Mouse (Mus musculus) stomach, embryonic 15.5 days (tissue): ENCODE measurements around the gene Kifc5b. TPM values are rescaled to one million over a fixed set of nuclear protein-coding genes. Genes with fewer than 3 reads are reported as not detected.
A peak's percentile ranks its signal among the peaks of the same experiment; 100 is the strongest.

Experiments
- ATAC-seq: fragments of 200-750 bp; cut with Nextera tagmentation; 2 replicates; pipeline ENCODE4 v1.8.0; 2017; ENCODE audit warnings: low read depth, moderate number of reproducible peaks, moderate TSS enrichment; ENCODE audit not compliant: insufficient read depth, low FRiP score
- H3K27ac ChIP-seq: fragments of 300-500 bp; sonication (generic); 2 replicates; pipeline ENCODE4 v1.5.1; 2015; ENCODE audit warnings: mild to moderate bottlenecking, inconsistent platforms
- H3K27me3 ChIP-seq: fragments of 300-500 bp; sonication (generic); replicated peaks from 2 replicates; pipeline ENCODE4 v1.6.1; 2015; ENCODE audit warnings: inconsistent platforms
- H3K36me3 ChIP-seq: fragments of 300-500 bp; sonication (generic); 2 replicates; pipeline ENCODE4 v1.6.1; 2015; ENCODE audit warnings: inconsistent platforms
- H3K4me1 ChIP-seq: fragments of 300-500 bp; sonication (generic); 2 replicates; pipeline ENCODE4 v1.6.1; 2015; ENCODE audit warnings: inconsistent platforms
- H3K4me2 ChIP-seq: fragments of 300-500 bp; sonication (generic); 2 replicates; pipeline ENCODE4 v1.6.1; 2015; ENCODE audit warnings: mild to moderate bottlenecking, inconsistent platforms
- H3K4me3 ChIP-seq: fragments of 300-500 bp; sonication (generic); replicated peaks from 2 replicates; pipeline ENCODE4 v1.5.1; 2015; ENCODE audit warnings: inconsistent platforms
- H3K9ac ChIP-seq: fragments of 300-500 bp; sonication (generic); 2 replicates; pipeline ENCODE4 v1.6.1; 2015; ENCODE audit warnings: inconsistent platforms
- H3K9me3 ChIP-seq: fragments of 300-500 bp; sonication (generic); 2 replicates; pipeline ENCODE4 v1.6.1; 2016; ENCODE audit warnings: inconsistent platforms
- WGBS: fragments of 180-500 bp; shearing (Covaris S2); methylation state at CpG from one replicate; pipeline ENCODE4 v1.1.7; 2015; 5-methylcytosine and 5-hydroxymethylcytosine counted together
- polyA plus RNA-seq: library from polyadenylated mRNA; unstranded; fragments of >200 nt; fragmentation: Nextera tagmentation; extraction: Ambion mirVana; gene quantifications from 2 replicates; pipeline ENCODE4 v1.2.1, GENCODE M21; 2015

Gene Kifc5b
- polyA plus RNA-seq: 6.1 and 7.6 TPM in 2 replicates

DNA sequence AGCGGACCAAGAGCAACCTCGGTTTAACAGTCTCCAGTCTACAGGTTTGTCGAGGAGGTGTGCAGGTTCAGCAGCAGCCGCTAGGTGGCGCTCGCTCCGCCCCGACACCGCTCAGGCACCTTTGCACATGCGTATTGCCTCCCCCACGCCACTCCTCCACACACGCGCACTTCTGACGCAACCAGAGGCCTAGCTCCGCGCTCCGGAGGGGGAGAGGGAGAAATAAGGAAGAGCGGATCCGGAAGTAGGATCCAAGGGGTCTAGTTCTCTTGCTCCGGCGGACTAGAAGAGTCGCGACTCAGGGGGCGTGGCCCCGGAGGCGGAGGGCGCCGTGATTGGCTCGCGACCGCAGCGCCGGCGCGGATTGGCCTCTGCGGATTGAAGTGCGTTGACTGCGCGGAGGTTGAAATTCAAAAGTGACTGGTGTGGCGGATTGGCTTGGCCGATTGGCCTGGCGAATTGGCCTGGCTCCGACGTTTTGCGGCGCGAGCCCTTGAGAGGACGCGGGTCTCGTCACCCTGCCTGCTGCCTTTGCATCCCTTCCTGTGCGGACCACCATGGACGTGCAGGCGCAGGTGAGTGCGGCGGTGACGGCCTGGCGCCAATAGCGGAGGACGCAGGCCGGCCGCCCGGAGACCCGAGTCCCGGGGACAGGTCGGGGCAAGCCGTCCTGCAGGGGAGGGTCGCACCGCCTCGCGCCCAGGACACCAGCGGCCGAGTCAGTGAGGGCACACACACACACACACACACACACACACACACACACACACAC lies at the start of gene Kifc5b:
Kifc5b (plus strand) TSS at position 381 of the 772 bp plus-strand sequence.
- Histone ChIP-seq H3K9me3 (no peaks in the 10 kb centered on the region), H3K4me3 (peak within 1 kb of the TSS; percentile 79), H3K9ac (peak within 1 kb of the TSS; percentile 55), H3K27ac (peak within 1 kb of the TSS; percentile 74), H3K4me1 (peaks cover 4% of the 10 kb centered on the region; the same call in 1 of the 2 replicates), H3K27me3 (no peaks in the 10 kb centered on the region), H3K4me2 (peak within 1 kb of the TSS; percentile 62), H3K36me3 (peaks cover 10% of the 10 kb centered on the region; the same call in 1 of the 2 replicates)
- WGBS: under 1% methylated on average over 65 of the region's 72 CpGs
- peak; percentile 98 for ATAC-seq

DNA sequence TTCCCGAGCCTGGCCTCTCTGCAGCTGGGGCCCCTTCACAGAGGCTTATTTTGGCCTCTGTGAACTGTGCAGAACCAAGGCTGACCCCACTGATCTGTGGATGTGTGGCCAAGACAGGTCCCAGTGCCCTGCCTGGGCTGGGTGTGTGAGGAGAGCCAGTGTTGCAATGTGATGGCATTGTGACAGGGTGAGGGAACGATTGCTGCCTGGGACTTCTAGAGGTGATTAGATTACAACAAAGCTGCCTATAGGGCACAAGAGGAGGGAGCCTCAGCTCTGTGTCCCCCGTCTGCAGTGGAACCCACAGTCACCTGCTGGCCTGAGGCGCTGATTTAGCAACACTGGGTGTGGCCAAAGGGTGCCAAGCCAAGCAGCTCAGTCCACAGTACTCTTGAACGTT lies 48.1 kb upstream of the Kifc5b start:
- Histone ChIP-seq H3K27me3 (no peaks in the 10 kb centered on the region), H3K4me2 (no peak overlapping the region), H3K9ac (no peak overlapping the region), H3K36me3 (no peaks in the 10 kb centered on the region), H3K4me1 (no peaks in the 10 kb centered on the region), H3K27ac (no peak overlapping the region), H3K9me3 (no peaks in the 10 kb centered on the region), H3K4me3 (no peak overlapping the region)
- 34% methylated on average over 5 of the region's 5 CpGs for whole genome bisulfite sequencing
- no peak for ATAC-seq

DNA sequence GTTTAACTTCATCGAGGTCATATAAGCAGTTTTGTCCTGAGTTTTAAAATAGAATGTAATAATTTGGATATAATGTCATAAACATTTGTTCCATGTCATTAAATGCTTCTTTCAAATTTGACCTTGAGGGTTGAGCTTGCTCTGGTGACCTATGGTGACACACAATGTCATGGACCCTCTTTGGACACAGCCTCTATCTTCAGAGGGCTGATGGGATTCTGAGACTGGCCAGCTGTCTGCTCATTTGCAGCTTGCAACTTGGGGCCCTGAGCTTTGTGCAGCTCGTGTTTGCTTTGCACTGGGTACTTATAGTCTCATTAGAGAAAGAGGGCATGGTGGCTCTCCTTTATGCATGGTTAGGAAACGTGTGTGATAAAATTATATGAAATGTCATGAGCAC lies 44.0 kb upstream of the Kifc5b start:
- Histone ChIP-seq H3K4me1 (no peaks in the 10 kb centered on the region), H3K36me3 (no peaks in the 10 kb centered on the region)

DNA sequence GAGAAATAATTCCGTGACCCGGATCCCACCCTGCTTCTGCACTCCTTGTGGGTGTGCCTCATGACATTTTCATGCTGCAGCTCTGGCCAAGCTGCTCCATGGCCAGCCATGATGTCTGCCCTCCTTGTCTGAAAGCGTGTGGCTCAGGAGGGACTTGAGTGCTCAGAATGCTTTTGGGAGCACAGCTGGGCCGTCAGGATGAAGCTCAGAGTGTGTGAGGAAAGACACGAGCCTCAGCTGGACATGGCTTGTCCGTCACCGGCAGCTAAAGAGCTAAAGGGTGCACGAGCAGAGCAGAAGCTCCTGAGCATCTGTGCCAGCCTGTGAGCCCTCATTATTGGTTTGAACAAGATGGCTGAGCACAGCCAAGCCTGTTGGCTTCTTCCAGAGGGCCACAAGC lies 43.4 kb upstream of the Kifc5b start:
- no peak overlapping the region for H3K4me3 ChIP-seq
- H3K4me1 ChIP-seq: no peaks in the 10 kb centered on the region
- no peaks in the 10 kb centered on the region for H3K27me3 ChIP-seq
- WGBS: 71% methylated on average over 8 of the region's 8 CpGs
- no peak overlapping the region for H3K4me2 ChIP-seq
- no peak overlapping the region for H3K9ac ChIP-seq
- no peaks in the 10 kb centered on the region for H3K9me3 ChIP-seq
- no peaks in the 10 kb centered on the region for H3K36me3 ChIP-seq
- no peak for ATAC-seq
- no peak overlapping the region for H3K27ac ChIP-seq

More for the DNA sequence above, 44.0 kb upstream of the Kifc5b start:
- no peak overlapping the region for H3K4me3 ChIP-seq
- 53% methylated on average over 3 of the region's 3 CpGs for WGBS
- H3K4me2 ChIP-seq: no peak overlapping the region
- H3K27ac ChIP-seq: no peak overlapping the region
- no peak overlapping the region for H3K9ac ChIP-seq
- no peak for ATAC-seq
- no peaks in the 10 kb centered on the region for H3K9me3 ChIP-seq
- H3K27me3 ChIP-seq: no peaks in the 10 kb centered on the region

DNA sequence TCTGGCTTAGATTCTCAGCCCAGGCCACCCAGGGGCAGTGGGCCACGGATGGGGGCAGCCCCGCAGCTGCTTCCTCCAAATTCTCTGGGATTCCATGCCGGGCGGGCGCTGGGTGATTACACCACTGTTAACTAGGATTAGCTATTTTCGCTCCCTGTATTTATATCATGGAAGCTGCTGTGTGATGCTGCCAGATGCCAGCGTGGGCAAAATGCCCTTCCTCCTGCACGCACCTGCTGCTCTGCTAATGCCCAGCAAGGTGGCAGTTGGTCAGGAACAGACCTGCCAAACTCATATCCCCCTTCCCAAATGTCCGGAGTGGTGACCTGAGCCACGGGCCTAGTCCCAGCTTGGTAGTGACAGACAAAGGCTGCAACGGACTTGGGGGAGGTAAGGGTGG lies 42.3 kb upstream of the Kifc5b start:
- 75% methylated on average over 11 of the region's 11 CpGs for WGBS
- no peak overlapping the region for H3K27ac ChIP-seq
- no peak overlapping the region for H3K4me2 ChIP-seq
- no peaks in the 10 kb centered on the region for H3K27me3 ChIP-seq
- H3K36me3 ChIP-seq: no peaks in the 10 kb centered on the region
- H3K4me1 ChIP-seq: no peaks in the 10 kb centered on the region
- no peak for ATAC-seq
- no peak overlapping the region for H3K9ac ChIP-seq
- no peak overlapping the region for H3K4me3 ChIP-seq
- H3K9me3 ChIP-seq: no peaks in the 10 kb centered on the region

DNA sequence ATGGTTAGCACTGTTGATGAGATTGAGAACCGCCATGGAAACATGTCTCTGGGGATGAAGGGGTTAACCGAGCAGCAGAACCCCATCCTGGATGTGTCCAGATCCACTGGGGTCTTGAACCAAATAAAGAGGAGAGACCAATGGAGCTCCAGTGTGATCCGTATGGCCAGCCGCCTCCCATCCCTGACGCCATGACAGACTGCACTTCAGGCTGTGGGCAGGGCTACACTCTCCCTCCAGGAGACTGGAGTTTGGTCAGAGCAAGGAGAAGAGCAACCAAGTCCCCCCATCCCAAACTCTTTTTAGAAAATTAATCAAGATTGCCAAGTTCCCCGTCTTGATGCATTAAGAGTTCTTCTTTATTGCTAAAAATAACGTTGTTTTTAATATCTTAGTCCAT lies 39.0 kb upstream of the Kifc5b start:
- Histone ChIP-seq H3K4me3 (no peak overlapping the region), H3K36me3 (no peaks in the 10 kb centered on the region), H3K27ac (no peak overlapping the region), H3K27me3 (no peaks in the 10 kb centered on the region), H3K4me2 (no peak overlapping the region), H3K9me3 (no peaks in the 10 kb centered on the region), H3K9ac (no peak overlapping the region), H3K4me1 (no peaks in the 10 kb centered on the region)
- ATAC-seq: no peak
- WGBS: 72% methylated on average over 7 of the region's 7 CpGs

DNA sequence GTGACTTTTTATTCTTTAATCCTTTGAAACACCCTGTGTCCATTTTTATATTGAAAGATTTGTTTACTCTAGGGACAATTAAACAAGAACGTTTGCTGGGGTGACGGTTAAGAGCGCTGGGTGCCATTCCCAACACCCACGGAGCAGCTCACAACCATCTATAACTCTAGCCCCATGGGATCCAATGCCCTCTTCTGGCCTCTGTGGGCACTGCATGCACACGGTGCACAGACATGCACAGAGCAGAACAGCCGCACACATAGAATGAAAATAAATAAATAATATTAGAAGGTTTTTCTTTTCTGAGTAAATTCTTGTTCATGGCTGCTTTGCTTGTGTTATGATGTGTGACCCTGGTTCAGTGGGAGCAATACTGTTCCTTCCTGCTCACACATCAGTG lies 37.7 kb upstream of the Kifc5b start:
- peaks cover 2% of the 10 kb centered on the region; the same call in 1 of the 2 replicates for H3K4me1 ChIP-seq
- no peak overlapping the region for H3K4me2 ChIP-seq
- no peak for ATAC-seq
- 81% methylated on average over 6 of the region's 6 CpGs for WGBS
- H3K36me3 ChIP-seq: no peaks in the 10 kb centered on the region
- no peaks in the 10 kb centered on the region for H3K9me3 ChIP-seq
- no peak overlapping the region for H3K4me3 ChIP-seq
- H3K27ac ChIP-seq: no peak overlapping the region
- no peak overlapping the region for H3K9ac ChIP-seq
- no peaks in the 10 kb centered on the region for H3K27me3 ChIP-seq

DNA sequence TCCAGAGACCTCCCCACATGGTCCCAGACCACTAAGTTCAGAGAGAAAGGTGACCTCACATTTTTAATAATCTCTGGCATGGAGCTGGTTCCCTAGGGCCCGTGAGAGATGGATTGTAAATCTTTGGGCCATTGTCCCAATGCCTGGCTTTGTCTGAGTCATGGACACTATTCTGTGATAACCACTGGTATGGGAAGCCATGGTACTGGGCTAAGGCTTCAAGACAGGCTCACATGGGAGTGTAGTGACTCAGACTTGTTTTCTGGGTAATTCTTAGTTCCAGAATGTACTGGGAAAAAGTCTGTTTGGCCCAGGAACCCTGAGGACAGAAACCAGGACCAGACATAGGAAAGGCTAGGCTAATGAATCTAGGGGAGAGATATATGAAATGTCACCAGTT lies 34.2 kb upstream of the Kifc5b start:
- no peak for ATAC-seq
- H3K27me3 ChIP-seq: 0 out of 2 replicates have a peak, but pooled peaks cover 3% of the 10 kb centered on the region
- H3K27ac ChIP-seq: no peak overlapping the region
- H3K4me3 ChIP-seq: no peak overlapping the region
- H3K36me3 ChIP-seq: no peaks in the 10 kb centered on the region
- no peak overlapping the region for H3K9ac ChIP-seq
- no peak overlapping the region for H3K4me2 ChIP-seq
- 81% methylated on average over 1 of the region's 1 CpGs for WGBS
- H3K9me3 ChIP-seq: no peaks in the 10 kb centered on the region
- peaks cover 21% of the 10 kb centered on the region for H3K4me1 ChIP-seq

DNA sequence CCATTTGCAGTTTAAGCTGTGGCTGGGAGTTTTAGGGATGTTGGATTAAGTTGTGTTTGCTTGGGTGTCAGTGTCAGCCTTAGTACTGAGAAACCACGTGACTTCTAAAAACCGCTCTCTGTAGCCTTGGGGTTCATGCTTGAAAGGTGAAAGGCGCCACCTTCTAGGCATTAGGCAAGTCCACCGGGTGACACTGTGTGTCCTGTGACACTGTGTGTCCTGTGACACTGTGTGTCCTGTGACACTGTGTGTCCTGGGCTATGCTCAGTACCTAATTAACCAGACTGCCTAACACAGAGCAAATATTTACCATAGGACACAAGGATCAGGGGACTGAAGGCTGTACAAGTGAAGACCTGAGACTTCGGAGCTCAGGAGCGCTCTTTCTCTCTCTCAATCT lies 33.3 kb upstream of the Kifc5b start:
- Histone ChIP-seq H3K4me3 (no peak overlapping the region), H3K27ac (no peak overlapping the region), H3K27me3 (0 out of 2 replicates have a peak, but pooled peaks cover 3% of the 10 kb centered on the region), H3K9me3 (no peaks in the 10 kb centered on the region), H3K4me1 (peaks cover 21% of the 10 kb centered on the region), H3K4me2 (no peak overlapping the region), H3K9ac (no peak overlapping the region), H3K36me3 (no peaks in the 10 kb centered on the region)
- 61% methylated on average over 6 of the region's 6 CpGs for WGBS
- no peak for ATAC-seq

DNA sequence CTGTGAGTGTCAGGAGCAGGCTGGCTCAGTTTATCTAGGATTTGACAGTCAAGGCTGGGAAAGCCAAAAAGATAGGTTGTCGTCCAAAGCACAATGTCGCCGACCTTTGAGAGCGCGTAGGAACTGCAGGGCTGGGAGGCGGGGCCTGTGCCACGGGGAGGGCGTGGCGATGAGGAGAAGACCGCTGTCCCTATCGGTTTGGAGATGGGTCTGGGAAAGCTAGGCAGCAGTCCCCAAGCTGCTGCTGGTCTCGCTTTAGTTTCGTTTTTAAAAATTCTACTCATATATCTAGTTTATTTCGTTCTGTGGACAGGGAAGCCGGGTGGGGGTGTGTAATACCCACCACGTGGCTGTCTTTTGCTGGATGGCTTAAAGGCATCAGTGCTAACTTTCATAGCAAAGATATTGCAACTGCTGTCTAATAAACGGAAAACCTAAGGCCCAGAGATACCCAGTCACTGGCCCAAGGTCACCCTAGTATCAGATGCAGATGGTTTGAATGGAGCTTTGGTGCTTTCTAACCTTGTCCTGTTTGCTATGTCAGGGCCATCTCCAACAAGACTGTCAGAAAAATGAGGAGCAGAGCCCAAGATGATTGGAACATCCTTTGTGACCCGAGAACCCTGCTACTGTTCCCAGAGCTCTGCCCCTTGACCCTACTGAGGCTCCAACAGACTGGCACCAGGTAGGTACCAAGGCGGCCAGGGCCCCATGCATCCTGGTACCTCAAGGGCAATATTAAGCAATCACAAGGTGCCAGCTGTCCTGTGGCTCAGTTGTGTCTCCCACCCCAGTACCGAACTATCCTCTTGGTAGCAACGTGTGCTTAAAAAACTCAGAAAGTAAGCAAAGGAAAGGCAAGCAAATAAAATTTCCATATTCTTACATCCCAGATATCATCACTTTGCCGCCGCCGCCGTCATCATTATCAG lies 31.6 kb upstream of the Kifc5b start:
- peak overlapping the region; percentile 33; the same call in 1 of the 2 replicates for H3K27ac ChIP-seq
- WGBS: 17% methylated on average over 25 of the region's 25 CpGs
- H3K9me3 ChIP-seq: no peaks in the 10 kb centered on the region
- 0 out of 2 replicates have a peak, but pooled peaks cover 3% of the 10 kb centered on the region for H3K27me3 ChIP-seq
- peak overlapping the region; percentile 44 for H3K4me3 ChIP-seq
- H3K4me1 ChIP-seq: peaks cover 21% of the 10 kb centered on the region
- H3K9ac ChIP-seq: peak overlapping the region; percentile 35; the same call in 1 of the 2 replicates
- ATAC-seq: peak; percentile 67; the same call in 1 of the 2 replicates
- peak overlapping the region; percentile 76 for H3K4me2 ChIP-seq
- no peaks in the 10 kb centered on the region for H3K36me3 ChIP-seq

DNA sequence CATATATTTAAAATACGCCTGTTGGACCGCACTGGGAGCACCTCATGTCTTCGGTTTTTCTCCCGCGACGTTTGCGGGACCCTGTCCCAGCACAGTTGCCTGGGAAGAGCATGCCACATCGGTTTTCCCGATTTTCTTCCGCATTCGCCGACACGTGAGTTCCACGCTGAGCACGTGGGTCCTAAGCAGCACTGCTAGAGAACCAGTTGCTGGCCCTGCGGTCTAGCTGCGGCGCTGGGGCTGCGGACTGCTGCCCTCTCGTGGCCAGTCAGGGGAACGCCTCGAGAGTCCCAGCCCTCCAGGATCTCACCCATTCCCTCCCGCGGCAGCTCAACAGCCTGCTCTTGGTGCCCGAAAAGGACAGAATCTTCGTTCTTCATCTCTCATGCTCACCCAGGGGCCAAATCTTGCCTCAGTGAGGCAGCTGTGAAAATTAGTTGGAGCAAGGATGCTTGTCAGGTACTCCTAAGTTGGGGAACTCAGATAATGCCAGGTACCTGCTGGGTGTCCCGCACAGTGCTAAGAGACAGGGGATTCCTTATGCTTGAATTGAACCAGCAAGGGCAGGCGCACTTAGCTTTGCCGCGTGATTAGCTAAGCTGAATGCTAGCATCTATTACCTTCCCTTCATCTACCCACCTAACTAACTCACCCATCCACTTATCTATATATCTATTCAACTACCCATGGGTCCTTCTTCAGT lies 30.7 kb upstream of the Kifc5b start:
- Histone ChIP-seq H3K4me1 (peaks cover 21% of the 10 kb centered on the region), H3K9me3 (no peaks in the 10 kb centered on the region), H3K4me3 (peak overlapping the region; percentile 44), H3K4me2 (peak overlapping the region; percentile 76), H3K36me3 (no peaks in the 10 kb centered on the region), H3K27ac (no peak overlapping the region), H3K9ac (peak overlapping the region; percentile 13; the same call in 1 of the 2 replicates), H3K27me3 (0 out of 2 replicates have a peak, but pooled peaks cover 3% of the 10 kb centered on the region)
- ATAC-seq: peak; percentile 83
- 9% methylated on average over 30 of the region's 30 CpGs for WGBS
